Mouse (Mus musculus): ENCODE results near the gene Rsrc1. TPM values are rescaled to one million over a fixed set of nuclear protein-coding genes. Genes with fewer than 3 reads are reported as not detected.

Gene Rsrc1
- polyA plus RNA-seq (2015; fragmentation: Nextera tagmentation; extraction: Ambion mirVana): 31.2 and 32.1 TPM in 2 replicates

- under 1% methylated on average over 57 of the region's 62 CpGs for WGBS
- peak; percentile 79 for ATAC-seq (replicated peaks; ENCODE audit: low FRiP score)
- Histone ChIP-seq H3K27ac (no peak within 1 kb of the TSS), H3K4me3 (replicated peaks) (peak within 1 kb of the TSS; percentile 51), H3K36me3 (no peaks in the 10 kb centered on the region), H3K4me2 (peak within 1 kb of the TSS; percentile 88), H3K9ac (no peak within 1 kb of the TSS), H3K4me1 (peaks cover 35% of the 10 kb centered on the region), H3K9me3 (replicated peaks) (no peaks in the 10 kb centered on the region), H3K27me3 (peaks cover 77% of the 10 kb centered on the region)
Measured at GRCm38 (mm10) chr3:66981101-66981661, at the start of gene Rsrc1. Gene Rsrc1 (plus strand): TSS chr3:66981390.

- no peak overlapping the region for H3K9ac ChIP-seq
- 54% methylated on average over 10 of the region's 10 CpGs for WGBS
- H3K4me3 ChIP-seq (replicated peaks): no peak overlapping the region
Measured at GRCm38 (mm10) chr3:66939675-66940074, 41.5 kb upstream of the Rsrc1 start.

GRCm38 (mm10) chr3:66955126-66955525 lies 26.1 kb upstream of the Rsrc1 start:
- H3K9me3 ChIP-seq (replicated peaks): no peaks in the 10 kb centered on the region
- H3K9ac ChIP-seq: no peak overlapping the region
- no peak overlapping the region for H3K27ac ChIP-seq
- no peak overlapping the region for H3K4me3 ChIP-seq (replicated peaks)
- peaks cover 3% of the 10 kb centered on the region for H3K27me3 ChIP-seq
- ATAC-seq (replicated peaks; ENCODE audit: low FRiP score): no peak
- 66% methylated on average over 2 of the region's 2 CpGs for WGBS
- no peaks in the 10 kb centered on the region for H3K4me1 ChIP-seq
- H3K4me2 ChIP-seq: no peak overlapping the region
- H3K36me3 ChIP-seq: no peaks in the 10 kb centered on the region

More at GRCm38 (mm10) chr3:66939675-66940074, 41.5 kb upstream of the Rsrc1 start:
- H3K27me3 ChIP-seq: no peaks in the 10 kb centered on the region
- no peak overlapping the region for H3K4me2 ChIP-seq
- H3K27ac ChIP-seq: no peak overlapping the region
- H3K36me3 ChIP-seq: no peaks in the 10 kb centered on the region
- H3K9me3 ChIP-seq (replicated peaks): no peaks in the 10 kb centered on the region
- H3K4me1 ChIP-seq: no peaks in the 10 kb centered on the region
- no peak for ATAC-seq (replicated peaks; ENCODE audit: low FRiP score)

GRCm38 (mm10) chr3:66959972-66960371 lies 21.2 kb upstream of the Rsrc1 start:
- WGBS: 72% methylated on average over 5 of the region's 5 CpGs
- Histone ChIP-seq H3K36me3 (no peaks in the 10 kb centered on the region), H3K9me3 (replicated peaks) (no peaks in the 10 kb centered on the region), H3K4me3 (replicated peaks) (no peak overlapping the region), H3K27me3 (peaks cover 18% of the 10 kb centered on the region), H3K4me2 (no peak overlapping the region), H3K4me1 (no peaks in the 10 kb centered on the region), H3K9ac (no peak overlapping the region), H3K27ac (no peak overlapping the region)
- no peak for ATAC-seq (replicated peaks; ENCODE audit: low FRiP score)

- 47% methylated on average over 3 of the region's 3 CpGs for WGBS
- Histone ChIP-seq H3K27me3 (peaks cover 48% of the 10 kb centered on the region), H3K27ac (no peak overlapping the region), H3K4me1 (no peaks in the 10 kb centered on the region), H3K4me2 (no peak overlapping the region), H3K9ac (no peak overlapping the region), H3K4me3 (replicated peaks) (no peak overlapping the region), H3K36me3 (no peaks in the 10 kb centered on the region), H3K9me3 (replicated peaks) (no peaks in the 10 kb centered on the region)
- ATAC-seq (replicated peaks; ENCODE audit: low FRiP score): no peak
Measured at GRCm38 (mm10) chr3:66964884-66965283, 16.3 kb upstream of the Rsrc1 start.

GRCm38 (mm10) chr3:66967508-66967907 lies 13.7 kb upstream of the Rsrc1 start:
- Histone ChIP-seq H3K4me3 (replicated peaks) (no peak overlapping the region), H3K27ac (no peak overlapping the region), H3K9me3 (replicated peaks) (no peaks in the 10 kb centered on the region), H3K36me3 (no peaks in the 10 kb centered on the region), H3K4me2 (no peak overlapping the region), H3K27me3 (peaks cover 69% of the 10 kb centered on the region), H3K9ac (no peak overlapping the region), H3K4me1 (peaks cover 9% of the 10 kb centered on the region)
- WGBS: 74% methylated on average over 4 of the region's 4 CpGs
- no peak for ATAC-seq (replicated peaks; ENCODE audit: low FRiP score)

- Histone ChIP-seq H3K4me3 (replicated peaks) (no peak overlapping the region), H3K4me2 (no peak overlapping the region), H3K27me3 (peaks cover 82% of the 10 kb centered on the region), H3K9ac (no peak overlapping the region), H3K4me1 (peaks cover 16% of the 10 kb centered on the region), H3K36me3 (no peaks in the 10 kb centered on the region), H3K9me3 (replicated peaks) (no peaks in the 10 kb centered on the region), H3K27ac (no peak overlapping the region)
- 1% methylated on average over 10 of the region's 10 CpGs for WGBS
- ATAC-seq (replicated peaks; ENCODE audit: low FRiP score): no peak
Measured at GRCm38 (mm10) chr3:66970261-66970660, 10.9 kb upstream of the Rsrc1 start.

- WGBS: under 1% methylated on average over 29 of the region's 29 CpGs
- Histone ChIP-seq H3K27me3 (peaks cover 81% of the 10 kb centered on the region), H3K27ac (no peak overlapping the region), H3K9ac (no peak overlapping the region), H3K9me3 (replicated peaks) (no peaks in the 10 kb centered on the region), H3K4me1 (peaks cover 16% of the 10 kb centered on the region), H3K4me3 (replicated peaks) (0 out of 2 replicates have a peak overlapping the region, but pooled peaks have one; percentile 3), H3K4me2 (no peak overlapping the region), H3K36me3 (no peaks in the 10 kb centered on the region)
- ATAC-seq (replicated peaks; ENCODE audit: low FRiP score): 0 out of 2 replicates have a peak, but pooled peaks have one; percentile 20
Measured at GRCm38 (mm10) chr3:66970661-66971331, 10.4 kb upstream of the Rsrc1 start.

- Histone ChIP-seq H3K9me3 (replicated peaks) (no peaks in the 10 kb centered on the region), H3K27ac (no peak overlapping the region), H3K4me1 (peaks cover 16% of the 10 kb centered on the region), H3K9ac (no peak overlapping the region), H3K27me3 (peaks cover 84% of the 10 kb centered on the region), H3K4me3 (replicated peaks) (no peak overlapping the region), H3K4me2 (no peak overlapping the region), H3K36me3 (no peaks in the 10 kb centered on the region)
- WGBS: 5% methylated on average over 16 of the region's 16 CpGs
- ATAC-seq (replicated peaks; ENCODE audit: low FRiP score): no peak
Measured at GRCm38 (mm10) chr3:66972191-66972950, 8.8 kb upstream of the Rsrc1 start.

- H3K4me3 ChIP-seq (replicated peaks): peak overlapping the region; percentile 53
- ATAC-seq (replicated peaks; ENCODE audit: low FRiP score): peak; percentile 83
- H3K27me3 ChIP-seq: peaks cover 84% of the 10 kb centered on the region
- peaks cover 18% of the 10 kb centered on the region for H3K4me1 ChIP-seq
- H3K4me2 ChIP-seq: peak overlapping the region; percentile 89
- no peaks in the 10 kb centered on the region for H3K9me3 ChIP-seq (replicated peaks)
- H3K9ac ChIP-seq: no peak overlapping the region; the same call in 1 of the 2 replicates
- under 1% methylated on average over 56 of the region's 59 CpGs for WGBS
- H3K27ac ChIP-seq: no peak overlapping the region
- no peaks in the 10 kb centered on the region for H3K36me3 ChIP-seq
Measured at GRCm38 (mm10) chr3:66973391-66973943, 7.7 kb upstream of the Rsrc1 start.

GRCm38 (mm10) chr3:66974501-66974900 lies 6.7 kb upstream of the Rsrc1 start:
- ATAC-seq (replicated peaks; ENCODE audit: low FRiP score): no peak

More at GRCm38 (mm10) chr3:66974501-66974900, 6.7 kb upstream of the Rsrc1 start:
- no peaks in the 10 kb centered on the region for H3K9me3 ChIP-seq (replicated peaks)
- H3K27ac ChIP-seq: no peak overlapping the region
- H3K27me3 ChIP-seq: peaks cover 90% of the 10 kb centered on the region
- H3K9ac ChIP-seq: no peak overlapping the region
- no peaks in the 10 kb centered on the region for H3K36me3 ChIP-seq
- H3K4me2 ChIP-seq: no peak overlapping the region
- 13% methylated on average over 3 of the region's 3 CpGs for WGBS
- no peak overlapping the region for H3K4me3 ChIP-seq (replicated peaks)
- H3K4me1 ChIP-seq: peaks cover 25% of the 10 kb centered on the region
